Mouse (Mus musculus): Measurements from ENCODE around the gene Arpc2.

The Arpc2 gene

DNA sequence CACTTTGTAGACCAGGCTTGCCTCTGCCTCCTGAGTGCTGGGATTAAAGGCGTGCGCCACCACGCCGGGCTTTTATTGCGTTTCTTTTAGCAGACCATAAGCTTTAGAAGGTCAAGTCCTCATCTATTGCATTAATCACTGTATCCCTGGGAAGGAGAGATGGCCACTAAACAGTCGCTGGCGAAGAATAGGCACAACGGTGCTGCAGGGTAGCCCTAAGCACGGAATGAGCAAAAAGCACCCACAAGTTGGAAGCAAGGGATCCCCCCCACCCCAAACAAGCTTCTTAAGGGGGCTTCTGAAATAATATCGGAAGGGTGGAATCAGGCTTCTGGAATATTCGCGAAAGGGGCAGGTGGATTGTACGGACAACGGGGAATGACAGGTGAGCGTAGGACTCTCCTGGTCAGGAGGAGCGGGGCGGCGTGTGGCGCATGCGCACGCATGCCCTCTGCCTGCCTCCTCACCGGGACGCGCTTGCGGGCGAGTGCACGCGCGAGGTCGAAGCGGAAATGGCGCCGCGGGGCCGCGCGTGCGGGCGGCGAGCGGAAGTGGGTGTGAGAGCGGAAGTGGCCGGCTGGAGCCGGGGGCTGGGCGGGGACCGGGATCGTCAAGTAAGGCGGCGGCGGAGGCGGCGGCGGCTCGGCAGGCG, at the start of gene Arpc2:
Gene Arpc2, plus strand, starts transcription at position 147 of the 652 bp plus-strand sequence.
- peak; percentile 96 for DNase-seq (ENCODE audit: low read depth, low spot score)

- no peak for DNase-seq (ENCODE audit: low read depth, low spot score)
Observed at GRCm38 (mm10) chr1:74190471-74190870, 45.4 kb upstream of the Arpc2 start.

DNA sequence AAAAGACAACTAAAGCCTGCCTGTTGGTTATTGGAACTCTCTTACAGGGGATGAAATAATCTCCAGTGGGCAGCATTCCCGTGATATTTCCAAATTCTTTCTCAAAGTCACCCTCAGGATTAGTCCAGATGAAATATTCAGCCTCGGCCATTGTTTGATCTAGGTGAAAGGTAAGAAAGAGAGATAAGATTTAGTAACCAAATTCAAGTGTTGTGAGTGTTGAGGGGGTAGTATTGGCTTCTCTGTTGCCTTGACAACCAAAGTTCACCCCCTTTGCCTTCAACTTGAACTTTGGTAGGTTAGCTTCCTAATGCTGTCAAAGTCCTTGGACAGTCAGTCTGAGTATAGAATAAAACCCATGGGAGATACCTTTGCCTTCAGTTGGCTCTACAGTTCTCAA, 43.2 kb upstream of the Arpc2 start:
- no peak for DNase-seq (ENCODE audit: low read depth, low spot score)

GRCm38 (mm10) chr1:74194445-74194844, 41.4 kb upstream of the Arpc2 start, which contains the start of gene Cxcr1:
Gene Cxcr1 (minus strand): TSS chr1:74194631.
- DNase-seq (ENCODE audit: low read depth, low spot score): no peak

GRCm38 (mm10) chr1:74195961-74196360, 39.9 kb upstream of the Arpc2 start:
- no peak for DNase-seq (ENCODE audit: low read depth, low spot score)

GRCm38 (mm10) chr1:74196621-74197419, 39.1 kb upstream of the Arpc2 start:
- DNase-seq (ENCODE audit: low read depth, low spot score): no peak

GRCm38 (mm10) chr1:74197726-74198470, 38.0 kb upstream of the Arpc2 start:
- DNase-seq (ENCODE audit: low read depth, low spot score): no peak

- DNase-seq (ENCODE audit: low read depth, low spot score): no peak
Observed at GRCm38 (mm10) chr1:74199046-74199445, 36.8 kb upstream of the Arpc2 start.

- no peak for DNase-seq (ENCODE audit: low read depth, low spot score)
Observed at GRCm38 (mm10) chr1:74201048-74201844, 34.6 kb upstream of the Arpc2 start.

DNA sequence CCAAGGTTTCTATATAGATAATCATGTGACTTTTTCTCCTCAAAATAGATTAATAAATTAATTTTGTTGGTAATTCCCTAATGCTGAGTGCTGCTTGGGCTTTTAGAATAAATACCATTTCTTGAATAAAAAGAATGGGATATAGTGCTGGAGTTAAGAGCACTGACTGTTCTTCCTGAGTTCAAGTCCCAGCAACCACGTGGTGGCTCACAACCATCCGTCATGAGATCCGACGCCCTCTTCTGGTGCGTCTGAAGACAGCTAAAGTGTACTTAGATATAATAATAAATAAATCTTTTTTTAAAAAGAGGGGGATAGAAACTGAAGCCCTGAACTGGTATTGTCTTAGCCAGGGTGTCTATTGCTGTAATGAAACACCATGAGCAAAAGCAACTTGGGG, 32.4 kb upstream of the Arpc2 start:
- DNase-seq (ENCODE audit: low read depth, low spot score): no peak

DNA sequence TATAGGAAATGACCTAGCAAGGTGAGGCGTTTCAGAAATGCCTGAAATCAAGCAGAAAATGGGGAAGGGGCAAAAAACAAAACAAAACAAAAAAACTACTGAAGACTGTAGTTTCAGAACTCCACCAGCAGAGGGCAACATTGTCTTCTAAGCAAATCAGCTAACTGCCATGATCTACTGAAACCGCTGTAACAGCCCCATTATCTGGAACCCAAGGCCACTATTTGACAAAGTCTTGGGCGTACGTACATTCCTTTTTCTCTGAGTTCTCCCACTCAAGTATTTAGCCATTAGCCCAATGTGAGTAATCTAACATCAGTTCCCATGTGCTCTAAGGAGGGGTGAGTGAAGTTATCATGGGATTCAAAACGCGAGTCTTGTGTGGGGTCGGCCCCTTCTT, 30.0 kb upstream of the Arpc2 start:
- DNase-seq (ENCODE audit: low read depth, low spot score): peak; percentile 28

DNA sequence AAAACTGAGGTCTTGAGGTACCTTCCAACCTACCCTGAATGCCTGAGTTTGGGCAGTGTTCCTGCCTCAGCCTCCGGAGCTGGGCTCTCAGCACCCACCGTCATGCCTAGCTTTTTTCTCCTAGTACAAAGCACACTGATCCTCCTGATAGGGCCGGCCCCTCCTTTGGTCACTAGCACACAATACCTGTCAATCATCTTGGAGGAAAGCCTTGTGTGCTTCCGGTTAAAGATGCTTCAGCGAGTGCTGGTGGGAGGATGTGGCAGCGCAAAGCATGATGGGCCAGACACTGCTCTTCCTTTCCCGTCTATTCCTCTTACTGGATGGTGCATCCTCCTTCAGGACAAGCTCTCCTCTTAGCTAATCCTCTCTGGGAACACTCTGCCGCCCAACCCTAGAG, 29.2 kb upstream of the Arpc2 start:
- no peak for DNase-seq (ENCODE audit: low read depth, low spot score)

DNA sequence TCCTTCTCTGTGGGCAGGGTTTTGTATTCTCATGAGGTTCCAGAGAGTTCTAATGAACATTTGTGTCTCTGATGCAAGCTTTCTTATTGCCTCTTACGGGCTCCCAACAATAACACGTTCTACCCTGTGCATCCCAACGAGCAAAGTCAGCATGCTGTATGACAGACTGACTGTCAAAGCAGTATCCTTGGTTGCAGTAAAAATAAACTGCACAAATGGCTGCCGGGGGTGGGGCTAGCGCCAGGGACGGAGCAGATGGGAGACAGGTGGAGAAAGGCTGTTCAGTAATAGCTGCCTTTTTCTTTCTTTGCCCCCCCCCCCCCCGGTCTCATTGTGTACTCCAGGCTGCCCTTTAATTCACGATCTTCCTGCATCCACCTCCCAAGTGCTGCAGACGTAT, 28.0 kb upstream of the Arpc2 start:
- DNase-seq (ENCODE audit: low read depth, low spot score): no peak

DNA sequence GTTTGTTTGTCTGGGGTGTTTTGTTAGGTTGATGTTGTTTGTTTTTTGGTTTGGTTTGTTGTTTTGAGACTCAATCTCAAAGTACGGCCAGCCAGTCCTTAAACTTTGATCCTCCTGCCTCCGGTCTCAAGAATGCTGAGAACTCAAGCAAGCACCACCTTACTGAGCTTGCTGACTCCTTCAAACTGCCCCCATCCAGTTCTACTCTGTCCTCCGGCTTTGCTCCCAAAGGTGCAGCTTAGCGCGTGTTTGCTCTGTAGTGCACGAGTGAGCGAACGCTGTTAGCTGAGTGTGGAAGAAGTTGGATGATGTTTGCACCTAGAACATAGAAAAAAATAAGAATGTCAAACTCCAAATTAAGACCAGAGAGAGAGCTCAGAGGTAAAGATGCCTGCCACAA, 26.9 kb upstream of the Arpc2 start:
- no peak for DNase-seq (ENCODE audit: low read depth, low spot score)

GRCm38 (mm10) chr1:74219922-74220321, 16.0 kb upstream of the Arpc2 start:
- DNase-seq (ENCODE audit: low read depth, low spot score): no peak

DNA sequence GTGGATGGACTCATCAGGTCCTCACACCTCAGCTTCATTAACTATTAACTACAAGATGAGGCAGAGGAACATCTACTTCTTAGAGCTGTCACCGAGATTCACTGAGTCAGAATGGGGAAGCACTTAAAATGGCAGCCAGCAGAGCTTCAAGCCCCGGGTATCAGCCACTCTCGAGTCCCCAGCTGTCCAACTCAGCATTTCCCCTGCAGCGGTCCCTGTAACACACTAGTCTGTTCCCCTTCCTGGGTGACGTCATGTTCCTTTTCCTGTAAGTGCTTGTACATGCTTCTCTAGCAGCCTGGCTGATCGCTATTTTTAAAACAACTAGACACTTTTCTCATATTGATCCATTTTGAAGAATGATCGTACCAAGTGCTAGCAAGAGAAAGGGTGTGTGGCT, 8.6 kb upstream of the Arpc2 start:
- peak; percentile 52 for DNase-seq (ENCODE audit: low read depth, low spot score)

DNA sequence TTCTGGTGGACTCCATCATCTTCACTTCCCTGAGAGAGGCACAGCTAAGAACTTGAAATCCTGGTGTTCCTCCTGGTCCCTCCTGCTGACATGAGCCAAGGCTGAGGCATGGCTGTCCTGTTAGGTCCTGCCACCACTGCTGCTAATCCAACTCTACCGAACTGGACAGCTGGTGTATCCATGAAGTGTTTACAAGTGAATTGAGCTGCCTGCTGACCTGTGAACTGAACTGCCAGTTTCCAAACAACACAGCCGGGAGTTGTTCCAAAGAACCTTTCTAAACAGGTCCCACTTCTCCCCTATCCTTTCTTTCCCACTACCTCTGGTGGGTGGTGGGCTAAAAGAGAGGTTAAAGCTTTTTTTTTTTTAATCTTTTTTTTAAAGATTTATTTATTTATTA, 5.9 kb upstream of the Arpc2 start:
- DNase-seq (ENCODE audit: low read depth, low spot score): no peak

- no peak for DNase-seq (ENCODE audit: low read depth, low spot score)
Observed at GRCm38 (mm10) chr1:74230992-74231391, 4.9 kb upstream of the Arpc2 start.

GRCm38 (mm10) chr1:74236590-74237317, 870 bp downstream of the Arpc2 start:
- peak; percentile 25 for DNase-seq (ENCODE audit: low read depth, low spot score)

GRCm38 (mm10) chr1:74237671-74238070, 1.8 kb downstream of the Arpc2 start:
- no peak for DNase-seq (ENCODE audit: low read depth, low spot score)

DNA sequence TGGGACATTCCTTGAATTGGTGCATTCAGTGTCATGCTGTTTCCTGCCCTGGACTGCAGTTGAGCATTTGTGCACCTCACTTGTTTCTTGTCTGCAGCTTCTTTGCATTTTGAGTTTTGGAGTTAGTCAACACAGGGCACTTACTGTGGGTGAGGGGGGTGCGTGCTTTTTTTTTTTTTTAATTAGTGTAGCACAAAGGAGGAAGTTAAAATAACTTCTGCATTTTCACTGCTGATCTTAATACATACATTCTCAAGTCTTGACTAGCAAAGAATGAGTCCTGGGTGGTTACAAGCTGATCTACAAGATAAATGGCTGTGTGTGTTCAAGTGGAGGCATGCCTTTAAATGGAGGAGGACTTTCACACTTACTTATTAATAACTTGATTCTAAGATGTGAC, 2.3 kb downstream of the Arpc2 start:
- DNase-seq (ENCODE audit: low read depth, low spot score): no peak
